Mouse (Mus musculus): ENCODE results near the gene Sp7. TPM values are rescaled to one million over a fixed set of nuclear protein-coding genes. Genes with fewer than 3 reads are reported as not detected.

The Sp7 gene
- total RNA-seq (2023): not detected in 4 replicates

DNA sequence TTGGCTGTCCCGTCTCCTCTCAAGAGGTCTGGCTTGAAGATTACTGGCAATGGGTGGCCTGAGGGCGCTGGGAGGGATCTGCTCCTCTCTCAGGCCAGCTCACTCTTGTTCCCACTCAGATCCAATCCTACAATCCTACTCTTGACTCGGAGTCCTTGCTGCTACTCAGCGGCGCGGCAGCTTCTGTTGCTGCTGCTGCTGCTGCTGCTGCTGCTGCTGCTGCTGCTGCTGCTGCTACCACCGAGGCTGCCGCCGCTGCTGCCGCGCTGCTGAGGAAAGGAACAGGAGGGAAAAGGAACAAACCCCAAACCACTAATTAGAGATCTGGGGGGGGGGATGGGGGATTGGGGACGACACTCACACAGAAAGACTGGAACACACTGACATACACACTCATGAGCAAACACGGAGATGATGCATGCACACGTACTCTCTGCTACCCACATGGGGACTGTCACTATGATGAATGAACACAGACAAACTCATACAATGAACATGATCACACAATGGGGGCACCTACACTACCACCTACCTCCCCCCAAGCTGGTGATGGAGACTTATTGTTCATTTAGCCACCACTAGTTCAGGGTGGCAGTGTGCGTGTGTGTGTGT, at the start of gene Sp7:
Gene Sp7, minus strand, starts transcription at position 450 of the 612 bp plus-strand sequence.

DNA sequence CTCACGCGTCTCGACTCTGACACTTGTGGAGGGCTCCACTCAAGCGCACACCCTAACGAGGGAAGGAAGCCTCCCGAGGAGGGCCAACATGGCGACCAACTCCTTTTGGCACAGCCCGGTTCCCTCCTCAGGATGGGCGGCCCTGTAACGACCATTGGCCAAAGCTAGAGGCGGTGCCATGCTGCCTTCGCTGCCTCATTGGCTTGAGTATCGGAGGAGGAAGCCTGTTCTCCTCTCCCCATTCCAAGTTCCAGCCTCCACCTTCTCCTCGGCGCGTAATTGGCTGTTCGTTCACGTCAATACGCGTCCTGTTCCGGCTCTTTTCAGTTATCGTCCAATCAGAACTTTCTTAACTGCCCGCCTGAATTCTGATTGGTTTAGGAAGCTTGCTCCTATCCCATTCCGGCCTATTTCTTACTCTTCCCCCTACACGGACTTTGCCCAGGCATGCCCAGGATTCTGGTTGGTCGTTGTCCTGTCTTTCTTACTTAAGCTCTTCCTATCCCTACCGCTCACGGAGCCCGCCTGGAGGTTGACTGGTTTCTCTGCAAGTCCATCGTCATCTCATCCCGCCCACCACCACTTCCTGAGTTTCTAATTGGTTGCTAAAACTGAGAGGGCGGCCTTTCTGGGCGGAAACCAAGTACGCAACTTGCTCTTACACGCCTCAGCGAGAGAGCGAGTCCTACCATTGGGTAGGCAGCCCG, 38.7 kb upstream of the Sp7 start, which contains the start of gene Sp1:
Gene Sp1, plus strand, starts transcription at position 655 of the 707 bp plus-strand sequence.

DNA sequence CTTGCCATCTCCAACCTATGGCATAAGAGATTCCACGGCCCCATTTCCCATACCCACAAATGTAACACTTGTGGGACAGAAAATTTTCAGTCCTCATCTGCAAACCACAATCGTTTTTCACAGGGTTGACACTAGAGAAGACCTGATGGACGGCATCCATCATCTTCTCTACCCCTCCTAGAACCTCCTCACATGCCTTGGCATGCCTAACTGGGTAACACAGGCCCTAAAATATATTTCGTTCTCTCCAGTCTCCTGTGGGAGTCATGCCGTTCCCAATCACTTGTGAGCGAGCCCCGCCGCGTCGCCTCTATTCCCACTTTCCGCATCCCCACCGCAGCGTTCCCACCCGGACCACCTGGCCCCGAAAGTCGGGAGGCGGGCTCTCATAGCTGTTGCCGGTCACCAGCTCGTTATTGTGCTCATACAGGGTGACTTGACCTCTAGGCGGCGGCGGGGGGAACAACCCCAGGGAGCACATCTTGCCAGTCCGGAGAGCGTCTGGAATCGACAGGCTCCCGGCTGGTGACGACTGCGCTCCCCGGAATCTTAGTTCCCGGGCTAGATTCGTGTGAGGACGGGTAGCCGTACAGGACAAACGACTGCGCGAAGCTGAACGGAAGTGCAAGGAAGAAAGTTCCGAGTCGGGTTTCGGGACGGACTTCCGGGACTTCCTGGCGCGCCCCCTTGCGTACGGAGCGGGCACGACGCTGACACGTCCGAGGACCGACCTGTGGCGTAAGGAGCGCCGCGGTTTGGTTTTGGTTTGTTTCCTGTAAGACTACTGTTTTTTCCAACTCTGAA, 16.6 kb downstream of the Sp7 start, which contains the start of gene Aaas:
Gene Aaas, minus strand, starts transcription at position 634 of the 804 bp plus-strand sequence.

DNA sequence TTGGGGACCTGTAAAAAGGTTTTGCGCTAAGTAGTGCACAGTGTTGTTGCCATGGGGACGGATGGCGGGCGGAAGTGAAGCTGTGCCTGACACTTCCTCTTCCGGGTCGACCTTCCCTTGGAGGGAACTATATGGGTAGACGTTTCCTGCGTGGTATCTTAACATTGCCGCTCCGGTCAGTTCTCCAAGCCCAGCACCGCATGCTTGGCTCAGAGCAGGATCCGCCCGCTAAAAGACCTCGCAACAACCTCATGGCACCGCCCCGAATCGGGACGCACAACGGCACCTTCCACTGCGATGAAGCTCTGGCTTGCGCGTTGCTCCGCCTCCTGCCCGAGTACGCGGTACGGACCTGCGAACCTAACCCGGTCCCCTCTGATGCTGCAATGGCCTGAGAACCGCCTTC, 35.4 kb downstream of the Sp7 start, which contains the start of gene Myg1:
Gene Myg1, plus strand, starts transcription at position 100 of the 406 bp plus-strand sequence.

DNA sequence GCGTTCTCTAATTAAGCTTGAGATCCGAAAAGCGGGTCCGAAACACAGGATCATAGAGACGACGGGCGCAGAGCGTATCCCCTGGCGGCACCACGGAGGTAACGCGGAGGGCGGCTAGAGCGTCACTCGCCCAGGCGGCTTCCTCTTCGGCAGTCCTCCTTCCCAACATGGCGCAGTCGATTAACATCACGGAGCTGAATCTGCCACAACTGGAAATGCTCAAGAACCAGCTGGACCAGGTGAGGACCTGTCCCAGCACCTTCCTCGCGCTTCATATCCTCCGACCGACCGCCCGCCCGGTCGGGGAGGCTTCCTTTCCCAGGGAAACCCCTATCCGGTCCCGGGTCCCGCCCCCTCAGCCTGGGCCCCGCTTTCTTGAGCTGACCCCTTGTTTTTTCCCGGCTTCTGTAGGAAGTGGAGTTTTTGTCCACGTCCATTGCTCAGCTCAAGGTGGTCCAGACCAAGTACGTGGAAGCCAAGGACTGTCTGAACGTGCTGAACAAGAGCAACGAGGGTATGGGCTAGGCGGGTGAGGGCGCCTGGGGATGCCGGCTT, 40.9 kb downstream of the Sp7 start, which contains the start of gene Pfdn5:
Gene Pfdn5, plus strand, starts transcription at position 95 of the 555 bp plus-strand sequence.

Other genes with a start within 250 kb of the Sp7 start
- 36.3 to 41.8 TPM (median 36.9 TPM) in 4 replicates for gene Spryd3, start 230.9 kb downstream of the Sp7 start, total RNA-seq (2023)
- gene Igfbp6, start 222.8 kb downstream of the Sp7 start, total RNA-seq (2023): 0.55 to 1.1 TPM in 2 of 4 replicates, not detected in the others
- gene Soat2, start 216.7 kb downstream of the Sp7 start, total RNA-seq (2023): 0.33 to 0.91 TPM (median 0.70 TPM) in 3 of 4 replicates, not detected in the other
- 111 to 141 TPM (median 130 TPM) in 4 replicates for gene Zfp740, start 163.9 kb downstream of the Sp7 start, total RNA-seq (2023)
- gene Csad, start 162.5 kb downstream of the Sp7 start, total RNA-seq (2023): 24.6 to 31.1 TPM (median 29.0 TPM) in 4 replicates
- 187 to 202 TPM (median 190 TPM) in 4 replicates for gene Itgb7, start 135.2 kb downstream of the Sp7 start, total RNA-seq (2023)
- gene Rarg, start 109.7 kb downstream of the Sp7 start, total RNA-seq (2023): 0.33 to 1.3 TPM (median 0.66 TPM) in 4 replicates
- gene Gm9918, start 96.6 kb downstream of the Sp7 start, total RNA-seq (2023): not detected in 4 replicates
- gene Mfsd5, start 87.7 kb downstream of the Sp7 start, total RNA-seq (2023): 29.1 to 33.1 TPM (median 29.8 TPM) in 4 replicates
- 1.0 to 2.1 TPM (median 1.1 TPM) in 4 replicates for gene Espl1, start 70.9 kb downstream of the Sp7 start, total RNA-seq (2023)
- gene Pfdn5, start 41.1 kb downstream of the Sp7 start, total RNA-seq (2023): 474 to 522 TPM (median 515 TPM) in 4 replicates
- 49.2 to 62.4 TPM (median 52.1 TPM) in 4 replicates for gene Myg1, start 35.5 kb downstream of the Sp7 start, total RNA-seq (2023)
- gene Aaas, start 16.4 kb downstream of the Sp7 start, total RNA-seq (2023): 55.2 to 70.8 TPM (median 65.9 TPM) in 4 replicates
- gene Sp1, start 39.0 kb upstream of the Sp7 start, total RNA-seq (2023): 173 to 210 TPM (median 184 TPM) in 4 replicates
- 0.46 to 8.5 TPM (median 0.73 TPM) in 4 replicates for gene Amhr2, start 78.2 kb upstream of the Sp7 start, total RNA-seq (2023)
- 86.5 to 104 TPM (median 95.4 TPM) in 4 replicates for gene Prr13, start 91.8 kb upstream of the Sp7 start, total RNA-seq (2023)
- 728 to 764 TPM (median 734 TPM) in 4 replicates for gene Pcbp2, start 103.4 kb upstream of the Sp7 start, total RNA-seq (2023)
- gene Gm10337, start 136.5 kb upstream of the Sp7 start, total RNA-seq (2023): 8.3 to 18.6 TPM (median 11.2 TPM) in 3 of 4 replicates, not detected in the other
- 0.88 to 1.8 TPM (median 1.1 TPM) in 4 replicates for gene Map3k12, start 149.9 kb upstream of the Sp7 start, total RNA-seq (2023)
- 41.6 to 48.9 TPM (median 44.6 TPM) in 4 replicates for gene Tarbp2, start 151.0 kb upstream of the Sp7 start, total RNA-seq (2023)
- 17.0 to 20.3 TPM (median 18.8 TPM) in 4 replicates for gene Npff, start 157.8 kb upstream of the Sp7 start, total RNA-seq (2023)